Mouse (Mus musculus): ENCODE measurements around the gene Lcp2.

Gene Lcp2

DNA sequence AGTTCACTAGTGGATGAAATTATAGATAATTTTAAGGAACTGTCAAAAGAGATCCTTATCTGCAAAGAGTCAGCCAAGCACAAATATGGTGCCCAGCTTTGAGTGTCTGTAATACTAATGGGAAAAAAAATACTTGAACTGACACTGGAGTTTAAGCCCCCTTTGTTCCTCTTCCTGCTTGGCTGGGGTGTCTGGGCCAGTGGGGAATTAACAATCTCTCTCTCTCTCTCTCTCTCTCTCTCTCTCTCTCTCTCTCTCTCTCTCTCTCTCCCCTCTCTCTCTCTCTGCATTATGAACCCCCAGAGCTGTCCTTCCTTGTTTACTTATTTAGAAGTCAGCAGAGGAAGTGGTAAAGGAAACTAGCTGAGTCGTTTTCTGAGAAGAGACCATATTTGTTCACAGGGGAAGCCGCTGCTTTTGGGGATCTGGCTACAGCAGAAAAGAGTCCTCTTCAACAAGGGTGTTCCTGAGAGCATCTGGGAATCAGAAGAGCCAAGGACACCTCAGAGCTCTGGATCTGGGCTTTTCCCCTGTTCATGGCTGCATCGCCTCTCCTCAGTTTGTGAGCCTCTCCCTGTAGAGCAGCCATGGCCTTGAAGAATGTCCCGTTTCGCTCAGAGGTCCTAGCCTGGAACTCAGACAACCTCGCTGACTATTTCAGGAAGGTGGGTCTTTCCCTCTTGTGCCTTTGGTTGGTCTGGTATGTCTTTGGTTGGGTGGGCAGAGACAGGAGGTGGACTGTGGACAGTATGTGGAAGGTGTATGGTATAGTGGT, at the start of gene Lcp2:
TSS of gene Lcp2 (plus strand) at position 154 of the 775 bp plus-strand sequence.
- peak; percentile 84 for DNase-seq (ENCODE audit: low read depth)

DNA sequence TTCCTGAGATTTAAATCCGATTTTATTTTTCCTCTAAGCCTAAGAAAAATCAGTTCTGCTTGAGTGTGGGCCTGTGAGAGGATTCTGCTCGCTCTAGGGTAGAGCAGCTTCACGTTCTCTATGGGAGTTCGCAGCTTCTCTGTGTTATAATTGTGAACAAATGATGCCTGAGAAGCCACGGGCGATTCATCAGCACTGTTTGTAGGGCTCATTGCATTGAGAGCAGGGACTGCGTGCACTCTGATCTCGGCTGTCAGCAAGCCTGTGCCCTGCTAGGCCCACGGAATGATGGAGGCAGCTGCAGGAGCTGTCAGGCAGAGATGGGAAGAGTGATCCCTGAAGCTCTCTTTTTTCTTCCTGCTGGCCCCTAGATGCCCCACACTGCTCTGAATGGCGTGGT, 48.5 kb upstream of the Lcp2 start:
- DNase-seq (ENCODE audit: low read depth): no peak

DNA sequence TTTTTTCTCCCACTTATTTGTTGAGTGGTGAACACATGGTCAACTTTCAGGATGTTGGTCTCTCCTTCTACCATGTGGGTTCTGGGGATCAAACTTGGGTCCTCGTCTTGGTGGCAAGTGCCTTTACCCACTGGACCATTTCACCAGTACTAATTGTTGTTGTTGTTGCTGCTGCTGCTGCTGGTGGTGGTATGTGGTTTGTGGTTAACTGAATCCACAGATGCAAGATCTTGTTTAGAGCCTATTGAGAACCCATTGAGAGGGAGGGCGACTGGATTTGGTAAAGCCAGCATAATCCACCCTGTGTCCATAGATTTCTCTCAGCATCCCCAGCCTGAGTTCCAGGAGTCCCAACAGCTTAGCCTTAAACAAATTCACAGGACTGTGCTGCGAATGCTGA, 46.3 kb upstream of the Lcp2 start:
- DNase-seq (ENCODE audit: low read depth): peak; percentile 59

DNA sequence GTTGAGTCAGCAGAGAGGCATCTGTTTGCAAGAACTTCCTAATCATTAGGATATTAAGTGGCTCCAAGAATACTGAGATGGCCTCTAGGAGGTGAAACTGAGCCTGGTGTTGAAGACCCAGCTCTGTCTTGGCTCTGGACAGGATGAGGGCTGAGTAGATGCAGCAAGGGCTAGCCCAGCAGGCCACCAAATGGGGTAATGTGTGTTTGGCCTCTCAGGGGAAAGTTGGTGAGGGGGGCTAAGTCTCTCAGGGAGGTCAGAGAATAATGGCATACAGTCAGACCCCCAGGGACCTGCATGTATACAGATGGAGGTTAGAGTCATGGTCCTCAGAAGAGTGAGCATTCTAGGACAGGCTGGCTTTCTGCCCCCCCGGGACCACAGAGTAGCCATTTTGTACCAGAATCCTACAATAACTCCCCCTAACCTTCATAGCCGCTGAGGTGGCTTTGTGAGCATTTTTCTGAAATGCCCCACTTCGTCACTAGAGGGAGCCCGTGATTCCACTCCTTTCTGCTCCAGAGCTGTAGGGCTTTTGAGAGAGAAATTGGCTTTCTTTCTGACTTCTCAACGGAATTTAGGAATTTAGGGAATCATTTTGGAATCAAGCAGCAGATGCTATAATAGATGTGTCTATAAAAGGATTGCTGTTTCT, 44.7 kb upstream of the Lcp2 start:
- peak; percentile 75 for DNase-seq (ENCODE audit: low read depth)

DNA sequence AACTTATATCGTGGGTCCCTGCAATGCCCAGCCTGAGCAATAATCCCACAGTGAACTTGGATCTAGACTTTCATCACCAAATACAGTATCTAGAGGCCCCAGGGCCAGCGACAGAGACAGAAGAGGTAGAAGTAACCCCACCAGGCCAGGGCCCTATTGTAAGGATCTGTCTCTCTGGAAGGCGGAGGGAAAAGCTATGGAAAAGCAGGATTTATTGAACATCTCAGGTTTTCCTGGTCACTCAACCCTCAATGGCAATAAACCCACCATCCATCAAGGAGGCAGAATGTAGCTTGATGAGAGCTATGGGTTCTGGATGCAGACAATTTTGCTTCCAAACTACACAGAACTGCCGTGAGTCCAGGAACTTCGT, 44.1 kb upstream of the Lcp2 start:
- no peak for DNase-seq (ENCODE audit: low read depth)

DNA sequence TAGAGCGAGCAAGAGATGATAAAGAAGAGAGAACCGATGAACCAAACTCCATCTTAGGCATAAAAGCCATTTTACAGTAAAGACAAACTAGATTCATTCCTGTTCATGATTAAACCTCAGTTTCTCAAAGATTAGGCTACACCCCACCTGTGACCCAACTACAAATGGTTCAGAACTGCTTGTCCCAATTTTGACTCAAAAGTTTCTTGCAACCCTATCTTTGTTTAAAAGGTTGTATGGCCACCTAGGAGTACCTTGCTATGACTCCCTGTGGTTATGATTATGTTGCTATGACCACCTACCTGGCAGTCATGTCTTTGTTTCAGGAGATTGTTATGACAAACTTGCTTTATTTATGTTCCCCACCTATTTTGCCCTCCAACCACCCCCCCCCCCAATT, 39.1 kb upstream of the Lcp2 start:
- no peak for DNase-seq (ENCODE audit: low read depth)

DNA sequence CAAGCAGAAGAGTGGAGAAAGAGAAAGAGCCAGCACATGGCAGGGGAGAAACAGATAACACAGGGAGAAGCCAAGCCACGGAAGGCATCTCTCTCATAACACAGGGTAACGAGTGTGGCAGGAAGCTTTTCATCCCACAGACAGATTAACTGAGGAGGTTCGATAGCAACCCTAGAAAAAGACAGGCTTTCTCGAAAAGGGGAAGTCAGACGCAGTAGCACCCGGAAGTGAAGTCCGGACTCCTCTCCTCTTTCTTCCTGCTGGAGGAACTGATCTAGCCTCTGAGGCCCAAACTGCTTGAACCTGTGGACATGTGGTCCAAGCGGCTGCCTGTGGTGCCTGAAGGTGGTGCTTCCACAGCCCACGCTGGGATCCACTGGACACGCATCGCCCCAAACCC, 38.5 kb upstream of the Lcp2 start:
- DNase-seq (ENCODE audit: low read depth): peak; percentile 94

DNA sequence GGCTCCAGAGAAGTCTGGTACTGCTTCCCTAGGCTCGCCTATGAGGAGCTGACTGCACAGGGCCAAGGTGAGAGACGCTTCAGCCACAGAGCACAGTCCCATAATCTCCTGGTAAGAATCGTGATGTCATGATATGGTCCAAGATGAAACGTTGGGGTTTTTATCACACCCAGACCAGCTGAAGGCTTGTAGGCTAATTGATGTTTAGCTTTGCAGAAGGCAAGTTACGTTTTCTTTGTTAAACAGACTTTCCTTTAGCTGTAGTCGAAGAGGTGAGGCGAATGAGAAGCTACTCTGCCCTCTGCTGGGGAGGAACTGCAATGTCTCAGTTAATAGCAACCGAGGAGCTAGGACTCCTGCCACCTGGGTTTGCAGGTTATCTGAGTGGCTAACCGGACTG, 38.0 kb upstream of the Lcp2 start:
- DNase-seq (ENCODE audit: low read depth): peak; percentile 95

DNA sequence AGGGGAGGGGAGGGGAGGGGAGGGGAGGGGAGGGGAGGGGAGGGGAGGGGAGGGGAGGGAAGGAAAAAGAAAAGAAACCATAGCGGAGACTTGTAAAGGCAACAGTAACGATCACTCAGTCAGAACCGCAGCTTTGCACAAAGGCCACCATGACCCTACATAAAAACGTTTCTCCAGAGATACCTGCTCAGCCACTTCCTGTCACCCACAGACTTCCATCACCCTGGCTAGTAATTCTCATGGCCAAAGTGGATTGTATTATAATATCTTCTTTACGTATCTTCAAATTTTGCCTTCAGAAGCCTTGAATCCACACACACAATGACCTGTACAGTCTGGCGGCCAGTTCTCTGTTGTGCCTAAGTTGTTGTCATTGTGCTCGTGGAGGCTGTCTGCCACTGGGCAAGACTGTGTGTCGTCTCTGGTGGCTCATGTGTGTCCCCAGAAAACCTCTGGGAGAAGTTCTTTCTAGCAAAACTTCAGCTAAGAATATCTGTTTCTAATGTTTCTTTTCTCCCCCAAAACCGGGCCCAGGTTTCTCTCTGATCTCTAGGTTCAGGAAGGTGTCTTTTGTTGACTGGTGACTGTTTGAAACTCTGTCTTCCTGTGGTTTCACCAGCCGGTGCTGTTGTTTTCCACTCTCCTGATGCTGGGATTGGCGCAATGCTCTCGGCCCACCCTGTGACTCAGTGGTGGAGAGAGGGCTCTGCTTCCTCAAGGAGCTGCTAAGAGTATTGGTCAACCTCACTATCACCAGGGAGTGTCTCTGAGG, 37.2 kb upstream of the Lcp2 start:
- DNase-seq (ENCODE audit: low read depth): peak; percentile 99

DNA sequence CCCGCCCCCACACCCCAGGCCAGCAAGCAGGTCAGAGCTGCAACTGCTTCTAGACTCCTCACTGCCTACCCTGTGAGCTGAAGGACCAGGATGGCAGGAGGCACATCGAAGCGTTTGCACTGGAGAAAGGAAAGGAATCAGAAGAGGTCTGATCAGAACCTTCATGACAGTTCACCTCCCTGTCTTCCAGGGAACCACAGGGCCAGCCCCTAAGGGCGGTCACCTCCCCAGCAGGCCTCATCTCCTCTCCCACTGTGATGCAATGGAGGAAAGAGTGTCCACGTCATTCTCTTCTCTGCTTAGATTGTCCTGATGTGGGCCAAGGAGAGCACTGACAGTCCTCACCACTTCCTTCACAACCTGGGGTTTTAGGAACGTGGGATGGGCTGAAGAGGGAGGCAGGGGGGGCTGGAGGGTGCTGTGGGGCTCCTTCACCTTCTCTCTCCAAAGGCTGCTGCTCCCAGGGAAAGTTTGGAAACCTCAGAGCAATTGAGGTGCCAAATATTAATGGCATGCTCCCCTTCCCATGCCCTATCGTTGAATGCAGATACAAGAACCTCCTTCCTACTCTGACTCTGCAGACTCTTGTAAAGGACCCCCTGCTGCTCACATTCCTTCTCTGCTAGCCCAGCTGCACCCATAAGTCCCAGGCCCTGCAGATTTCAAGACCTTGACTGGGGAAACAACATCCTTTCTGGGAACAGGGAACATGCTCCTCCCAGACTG, 36.4 kb upstream of the Lcp2 start:
- DNase-seq (ENCODE audit: low read depth): peak; percentile 96

DNA sequence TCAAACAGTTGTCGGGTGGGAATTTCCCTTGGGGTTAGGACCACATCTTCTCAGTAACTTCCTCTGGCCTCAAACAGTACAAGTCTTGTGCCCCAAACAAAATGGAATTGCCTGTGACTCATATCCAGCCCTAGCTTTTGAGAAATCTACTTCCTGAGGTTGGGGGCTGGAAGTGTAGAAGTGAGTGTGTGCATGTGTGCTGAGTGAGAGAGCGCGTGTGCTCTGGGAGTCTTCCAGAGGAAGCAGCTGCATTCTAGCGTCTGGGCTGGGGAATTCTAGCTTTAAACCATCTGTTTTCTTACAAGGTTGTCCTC, 35.9 kb upstream of the Lcp2 start:
- DNase-seq (ENCODE audit: low read depth): peak; percentile 98

DNA sequence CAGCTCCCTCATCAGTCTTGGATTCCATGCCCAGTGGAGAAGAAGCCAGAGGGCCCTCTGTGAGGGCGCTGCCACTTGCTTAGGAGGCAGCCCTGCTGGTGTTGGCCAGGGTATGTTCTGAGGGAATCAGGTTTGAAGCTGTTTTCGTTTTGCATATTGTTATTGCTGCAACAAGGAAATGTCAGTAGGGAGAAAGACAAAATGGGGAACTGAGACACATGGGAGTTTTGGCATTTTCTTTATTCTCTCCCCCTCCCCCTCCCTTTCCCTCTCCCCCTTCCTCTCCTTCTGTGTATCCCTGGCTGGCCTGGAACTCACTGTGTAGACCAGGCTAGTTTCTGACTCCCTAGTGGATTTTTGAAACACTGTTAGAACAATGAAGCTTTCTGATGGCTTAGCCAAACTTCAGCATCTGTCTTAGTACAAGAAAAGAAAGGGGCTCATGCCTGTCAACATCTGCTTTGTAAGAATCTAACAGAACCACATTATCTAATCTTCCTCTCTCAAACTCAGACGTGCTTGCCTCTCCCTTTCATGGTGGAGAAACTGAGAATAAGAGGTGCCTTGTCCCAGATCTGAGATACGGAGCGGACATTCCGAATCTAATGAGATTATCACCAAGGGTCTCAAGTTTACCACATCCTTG, 34.6 kb upstream of the Lcp2 start:
- peak; percentile 24 for DNase-seq (ENCODE audit: low read depth)

DNA sequence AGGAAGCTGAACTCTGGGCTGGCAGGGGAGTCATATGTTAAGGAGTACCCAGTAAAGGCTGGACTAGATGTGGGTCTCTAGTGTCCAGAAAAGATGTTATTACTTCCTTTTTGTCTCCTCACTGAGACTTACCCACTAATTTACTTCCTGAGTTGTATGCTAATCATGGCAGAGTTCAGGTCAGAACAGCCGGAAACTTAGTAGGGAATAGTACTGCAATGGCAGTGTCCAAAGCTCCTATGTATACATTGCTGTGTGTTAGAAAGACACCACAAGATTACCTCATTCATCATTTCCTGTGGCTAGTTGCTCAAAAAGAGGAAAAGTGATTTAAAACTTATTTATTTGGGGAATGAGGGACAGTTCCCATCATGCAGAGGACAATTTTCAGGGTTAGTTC, 21.6 kb upstream of the Lcp2 start:
- DNase-seq (ENCODE audit: low read depth): peak; percentile 60

DNA sequence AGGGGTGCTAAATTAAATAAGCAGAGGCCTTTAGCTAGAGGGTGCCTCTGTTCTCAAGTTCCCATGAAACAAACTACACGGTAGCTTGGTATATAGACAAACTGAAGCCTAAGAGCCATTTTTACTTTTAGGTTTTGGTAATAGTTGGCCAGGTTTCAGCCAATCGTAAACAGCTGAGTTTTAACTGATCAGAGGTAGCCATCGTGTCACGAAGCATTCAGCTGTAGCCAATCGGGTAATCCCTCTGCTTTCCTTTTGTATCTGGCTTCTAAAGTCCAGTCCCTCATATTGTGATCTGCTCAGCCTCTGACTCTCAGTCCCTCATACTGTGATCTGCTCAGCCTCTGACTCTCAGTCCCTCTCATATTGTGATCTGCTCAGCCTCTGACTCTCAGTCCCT, 17.1 kb upstream of the Lcp2 start:
- DNase-seq (ENCODE audit: low read depth): no peak

DNA sequence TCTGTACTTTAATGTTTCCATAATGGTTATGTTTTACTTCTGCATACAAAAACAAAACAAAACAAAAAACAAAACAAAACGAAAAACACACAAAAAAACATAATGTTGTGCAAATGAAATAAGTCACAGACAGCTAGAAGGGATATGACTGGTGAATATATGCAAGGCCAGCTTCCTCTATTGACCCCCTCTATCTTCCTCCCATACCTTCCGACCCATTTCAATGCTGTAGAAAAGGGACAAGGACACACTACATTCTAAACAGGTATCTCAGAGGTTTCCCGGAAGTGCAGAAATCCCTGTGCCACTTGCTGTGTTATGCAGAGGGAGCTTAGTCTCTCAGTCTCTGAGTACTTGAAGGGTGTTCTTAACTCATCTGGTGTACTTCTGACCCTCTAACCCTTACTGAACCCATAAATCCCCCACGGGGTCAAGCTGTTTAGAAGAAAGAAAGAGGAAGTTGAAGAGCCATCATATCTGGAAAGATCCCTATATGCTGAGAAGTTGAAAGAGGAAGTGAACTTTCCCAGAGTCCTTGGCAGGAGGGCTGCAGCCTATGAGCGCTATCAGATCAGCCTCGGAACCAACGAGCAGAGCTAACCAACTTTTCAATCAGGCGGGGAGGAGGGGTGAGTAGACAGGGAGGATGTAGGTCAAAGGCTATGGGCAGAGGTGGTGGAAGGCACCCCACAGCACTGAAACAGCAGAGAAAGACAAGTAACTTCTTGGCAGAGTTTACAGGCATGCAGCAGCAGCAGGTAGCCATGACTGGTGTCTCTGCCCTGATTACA, 15.5 kb upstream of the Lcp2 start:
- peak; percentile 86 for DNase-seq (ENCODE audit: low read depth)

DNA sequence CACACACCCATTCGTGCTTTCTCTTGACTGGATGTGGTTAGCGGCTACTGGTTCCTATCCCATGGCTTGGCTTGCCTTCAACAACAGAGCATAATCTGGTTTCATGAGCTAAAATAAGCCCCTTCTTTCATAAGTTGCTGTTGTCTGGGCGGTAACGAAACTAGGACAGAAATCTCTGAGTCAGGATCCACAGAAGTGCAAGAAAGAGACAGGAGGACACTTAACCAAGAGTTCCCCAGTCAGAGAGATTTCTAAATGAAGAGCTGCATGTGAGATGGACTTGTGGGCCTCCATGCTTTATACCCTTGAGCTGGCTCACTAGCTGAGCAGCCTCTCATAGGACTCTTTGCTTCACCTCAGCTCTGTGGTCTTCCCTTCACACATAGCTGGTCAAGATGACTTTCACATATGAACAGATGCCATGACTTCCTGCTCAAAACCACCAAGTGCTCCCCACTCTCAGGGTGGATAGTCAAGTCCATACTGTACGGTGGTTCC, 12.7 kb upstream of the Lcp2 start:
- DNase-seq (ENCODE audit: low read depth): peak; percentile 86

DNA sequence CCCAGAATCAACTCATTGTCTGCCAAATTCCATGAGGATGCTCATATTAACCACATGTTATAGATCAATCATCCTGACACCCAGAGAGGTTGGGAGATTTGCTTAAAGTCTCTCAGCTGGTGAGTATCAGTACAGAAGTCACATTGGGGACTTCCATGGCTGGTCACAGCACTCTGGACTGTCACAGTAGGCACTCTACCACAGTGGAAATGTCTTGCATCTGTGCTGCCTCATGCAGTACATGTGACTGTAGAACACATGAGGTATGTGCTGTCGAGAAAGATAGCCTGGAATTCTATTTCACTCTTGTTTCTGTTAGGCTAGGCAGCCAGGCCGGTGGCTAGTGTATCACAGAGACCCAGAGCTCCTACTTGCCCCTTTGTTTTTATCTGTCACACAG, 11.9 kb upstream of the Lcp2 start:
- no peak for DNase-seq (ENCODE audit: low read depth)

DNA sequence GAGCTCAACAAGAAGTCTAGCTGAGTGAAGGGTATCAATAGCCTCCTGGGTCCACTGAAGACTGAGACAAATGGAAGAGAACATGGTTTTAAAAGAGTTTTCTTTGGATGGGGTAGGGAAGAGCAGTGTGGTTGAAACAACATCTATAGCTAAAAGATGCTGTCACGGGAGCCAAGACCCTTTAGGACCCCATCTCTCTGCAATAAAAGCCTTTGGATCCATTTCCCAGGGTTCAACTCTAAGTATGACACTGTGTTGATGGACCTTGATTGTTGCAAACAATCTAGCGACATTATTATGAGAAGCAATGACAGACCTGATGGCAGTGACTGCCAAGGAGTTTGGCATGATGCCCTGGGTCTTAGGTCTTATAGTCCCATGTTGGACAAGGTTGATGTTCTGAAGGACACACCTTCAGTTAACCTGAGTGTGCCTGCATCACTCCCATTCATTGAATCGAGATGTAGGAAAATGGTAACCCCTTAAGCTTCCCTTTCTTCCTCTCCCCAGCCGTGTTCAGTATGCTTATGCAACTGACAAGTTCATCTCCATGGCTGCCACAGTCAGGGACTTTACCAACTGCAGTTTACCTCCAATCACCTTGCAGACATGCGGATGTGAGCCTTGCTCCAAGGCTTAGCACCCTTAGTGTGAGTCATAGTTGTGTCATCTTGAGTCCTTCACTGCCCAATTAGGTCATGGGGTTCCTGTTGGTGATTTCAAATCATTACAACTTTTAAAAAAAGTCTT, 10.6 kb upstream of the Lcp2 start:
- peak; percentile 92 for DNase-seq (ENCODE audit: low read depth)

DNA sequence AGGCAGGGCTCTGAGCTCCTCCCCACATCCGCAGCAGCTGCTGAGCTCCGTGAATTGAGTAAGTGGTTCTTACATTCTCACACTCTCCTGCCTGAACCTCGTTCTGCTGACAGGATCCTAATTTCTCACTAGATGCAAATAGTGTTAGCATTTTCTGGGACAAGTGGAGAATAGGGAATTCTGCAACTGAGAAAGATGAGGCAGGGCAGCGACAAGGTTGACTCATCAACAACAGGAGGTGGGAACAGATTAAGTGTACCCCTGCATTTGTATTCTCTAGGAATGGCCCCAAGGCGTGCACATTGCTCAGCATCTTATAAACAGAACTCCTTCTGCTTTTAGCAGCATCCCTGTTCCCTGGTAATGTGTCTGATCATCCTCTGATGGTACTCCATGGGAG, 6.7 kb upstream of the Lcp2 start:
- no peak for DNase-seq (ENCODE audit: low read depth)

DNA sequence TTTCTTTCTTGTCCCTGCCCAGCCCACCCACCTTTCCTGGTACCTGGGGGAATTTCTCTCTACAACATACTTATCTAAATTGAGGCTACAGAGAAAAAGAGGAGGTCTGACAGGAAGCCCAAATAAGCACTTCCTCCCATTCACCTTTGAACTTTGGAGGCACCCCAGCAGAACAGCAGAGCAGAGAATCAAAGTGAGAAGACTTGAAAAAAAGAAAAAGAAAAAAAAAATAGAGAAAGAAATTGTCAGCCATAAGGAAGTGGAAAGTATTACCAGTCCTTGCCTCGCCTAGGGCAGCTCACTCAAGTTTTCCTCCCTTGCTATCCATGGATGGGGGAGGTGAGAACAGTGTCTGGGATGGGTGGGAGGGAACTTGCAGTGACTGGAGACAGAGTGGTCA, 3.9 kb upstream of the Lcp2 start:
- DNase-seq (ENCODE audit: low read depth): no peak
